Mouse (Mus musculus) cerebellum, postnatal 14 days (tissue): ENCODE results near the gene Tle6.
A peak's percentile ranks its signal among the peaks of the same experiment; 100 is the strongest.

Experiments
- DNase-seq, 2 experiments: peaks; one replicate each; pipeline ENCODE4 v3.0.0; 2021; ENCODE audit warnings: mixed read lengths in 2 of 2

The Tle6 gene

GRCm38 (mm10) chr10:81560719-81561459 lies 40.0 kb downstream of the Tle6 start:
- no peak for DNase-seq

DNA sequence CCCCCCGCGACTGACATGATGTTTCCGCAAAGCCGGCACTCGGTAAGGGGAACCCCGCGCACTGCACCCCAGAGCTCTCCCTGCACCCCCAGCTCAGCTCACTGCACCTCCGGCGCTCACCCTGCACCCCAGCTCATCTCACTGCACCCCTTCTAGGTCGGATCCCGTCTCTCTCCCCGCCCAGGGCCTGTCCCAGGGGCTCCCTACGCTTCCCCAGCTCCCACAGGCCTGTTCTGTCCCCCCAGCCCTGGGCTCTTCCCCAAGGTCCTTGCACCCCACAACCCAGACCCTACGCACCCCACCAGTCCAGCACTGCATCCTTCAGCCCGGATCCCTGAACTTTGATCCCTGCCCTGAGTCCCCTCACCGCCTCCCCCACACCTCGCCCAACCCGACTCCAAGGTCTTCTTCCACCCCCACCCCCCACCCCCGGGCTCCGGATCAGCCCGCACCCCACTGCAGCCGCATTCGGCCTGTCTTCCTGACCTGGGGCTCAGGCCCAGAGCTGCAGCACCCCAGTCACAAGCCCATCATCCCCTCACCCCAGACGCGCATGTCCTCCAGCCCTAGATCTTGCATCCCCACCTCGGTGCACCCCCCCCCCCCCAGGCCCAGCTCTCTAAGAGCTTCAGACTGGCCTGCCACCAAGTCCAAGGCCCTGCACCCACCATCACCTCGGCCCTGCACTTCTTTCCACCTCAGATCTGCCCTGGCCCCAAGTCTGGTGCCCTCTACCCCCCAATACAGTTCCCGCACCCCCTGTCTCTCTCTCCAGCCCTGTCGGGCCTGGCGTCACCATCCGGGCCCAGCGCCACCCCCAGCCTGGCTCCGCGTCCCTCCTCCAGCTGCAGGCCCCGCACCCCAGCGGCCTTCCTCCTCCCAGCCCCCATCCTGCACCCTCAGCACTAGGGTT lies 41.0 kb downstream of the Tle6 start:
- DNase-seq = peak; percentile 76 to 82

GRCm38 (mm10) chr10:81559163-81559626 lies 41.7 kb downstream of the Tle6 start, which contains the start of gene Aes:
Gene Aes, plus strand, starts transcription at chr10:81559488.
- DNase-seq = peak; percentile 85 to 89

DNA sequence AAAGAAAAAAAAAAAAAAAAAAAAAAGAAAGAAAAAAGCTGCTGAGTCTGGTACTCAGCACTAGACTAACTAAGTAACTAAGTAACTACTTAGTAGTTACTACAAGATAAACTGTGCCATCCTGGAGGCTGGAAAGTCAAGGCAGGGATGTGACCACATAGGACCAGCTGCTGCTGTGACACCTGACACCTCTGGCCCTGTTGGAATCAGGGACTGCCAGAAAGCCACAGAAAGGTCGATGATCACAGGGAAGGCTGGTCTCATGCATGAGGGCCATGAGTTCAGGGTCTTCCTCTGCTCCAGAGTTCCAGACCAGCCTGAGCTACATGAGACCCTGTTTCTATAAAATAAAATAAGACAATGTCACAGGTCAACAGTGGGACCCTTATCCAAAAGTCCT lies 43.4 kb downstream of the Tle6 start:
- no peak for DNase-seq

GRCm38 (mm10) chr10:81556282-81556681 lies 44.6 kb downstream of the Tle6 start:
- DNase-seq = peak in 1 of 2 experiments; percentile 70

DNA sequence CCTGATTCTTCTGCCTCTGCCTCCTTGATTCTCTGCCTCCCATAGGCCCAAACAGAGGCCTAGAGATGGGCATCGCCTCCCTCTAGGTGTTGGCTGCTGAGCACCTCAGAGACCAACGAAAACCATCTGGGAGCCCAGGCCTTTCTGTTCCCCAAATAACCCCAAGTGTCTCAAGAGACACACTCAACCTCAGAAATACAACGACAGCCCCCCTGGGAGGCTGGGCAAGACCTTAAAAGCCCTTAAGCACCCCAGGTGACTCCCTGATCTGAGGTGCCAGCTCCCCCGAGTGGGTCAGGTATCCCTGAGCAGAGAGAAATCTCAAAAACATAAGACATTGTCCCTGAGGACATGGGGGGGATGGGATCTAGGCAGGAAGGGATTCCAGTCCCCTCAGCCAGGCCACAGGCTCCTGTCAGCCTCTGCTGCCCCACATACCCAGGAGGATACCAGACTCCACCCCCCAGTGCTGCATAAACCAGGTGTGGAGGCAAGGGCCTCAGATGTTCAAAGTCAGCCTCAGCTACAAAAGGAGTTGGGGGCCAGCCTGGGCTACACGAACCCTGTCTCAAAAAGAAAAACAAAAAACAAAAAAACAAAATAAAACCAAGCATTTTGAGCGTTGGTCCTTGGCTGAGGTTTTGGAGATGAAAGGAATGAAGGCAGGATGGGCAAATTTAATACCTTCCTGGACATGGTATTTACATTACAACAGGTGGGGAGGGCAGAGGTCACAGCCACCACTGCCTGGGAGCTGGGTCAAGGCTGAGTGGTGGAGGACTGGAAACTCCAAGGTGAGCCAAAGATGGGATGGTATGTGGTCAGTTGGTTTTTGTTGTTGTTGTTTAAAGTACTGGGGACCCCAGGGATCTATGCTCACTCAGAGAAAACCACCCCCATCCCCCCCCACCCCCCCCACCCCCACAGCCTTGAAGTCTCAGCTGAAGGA lies 46.8 kb downstream of the Tle6 start:
- no peak for DNase-seq

- DNase-seq = peak in 1 of 2 experiments; percentile 80
Measured at GRCm38 (mm10) chr10:81553232-81553631, 47.6 kb downstream of the Tle6 start.

GRCm38 (mm10) chr10:81551597-81552102 lies 49.2 kb downstream of the Tle6 start:
- DNase-seq = peak; percentile 86 to 93

- peak; percentile 72 to 86 for DNase-seq
Measured at GRCm38 (mm10) chr10:81550257-81550656, 50.6 kb downstream of the Tle6 start.

- no peak for DNase-seq
Measured at GRCm38 (mm10) chr10:81548944-81549343, 51.9 kb downstream of the Tle6 start.

DNA sequence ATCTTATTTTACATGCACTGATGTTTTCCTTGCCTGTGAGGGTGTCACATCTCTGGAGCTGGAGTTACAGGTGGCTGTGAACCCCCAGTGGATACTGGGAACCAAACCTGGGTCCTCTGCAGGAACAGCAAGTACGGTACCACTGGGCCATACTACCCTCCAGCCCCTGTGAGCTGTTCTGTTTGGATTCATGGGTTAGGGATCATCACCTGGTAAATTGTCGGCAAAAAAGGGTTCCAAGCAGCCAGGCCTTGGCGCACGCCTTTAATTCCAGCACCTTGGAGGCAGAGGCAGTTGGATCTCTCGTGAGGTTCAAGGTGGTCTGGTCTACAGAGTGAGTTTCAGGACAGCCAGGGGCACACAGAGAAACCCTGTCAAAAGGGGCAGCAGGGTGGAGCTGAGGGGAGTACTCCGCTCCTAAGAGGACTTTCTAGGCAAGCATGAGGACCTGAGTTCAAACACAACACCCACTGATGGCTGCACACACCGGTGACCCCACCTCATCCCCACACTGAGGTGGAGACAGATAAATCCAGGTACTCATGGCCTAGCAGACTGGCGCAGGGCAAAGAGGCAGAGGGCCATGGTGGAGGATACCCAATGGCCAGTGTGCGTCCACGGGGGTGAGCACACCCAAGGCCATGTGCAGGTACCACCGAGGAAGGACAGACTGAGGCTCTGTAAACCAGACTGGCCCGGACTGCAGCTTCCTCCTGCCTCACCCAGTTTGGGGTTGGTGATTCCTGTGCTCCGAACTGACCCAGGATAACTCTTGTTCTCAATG lies 53.9 kb downstream of the Tle6 start:
- DNase-seq = no peak

GRCm38 (mm10) chr10:81546332-81546731 lies 54.5 kb downstream of the Tle6 start:
- DNase-seq = no peak

DNA sequence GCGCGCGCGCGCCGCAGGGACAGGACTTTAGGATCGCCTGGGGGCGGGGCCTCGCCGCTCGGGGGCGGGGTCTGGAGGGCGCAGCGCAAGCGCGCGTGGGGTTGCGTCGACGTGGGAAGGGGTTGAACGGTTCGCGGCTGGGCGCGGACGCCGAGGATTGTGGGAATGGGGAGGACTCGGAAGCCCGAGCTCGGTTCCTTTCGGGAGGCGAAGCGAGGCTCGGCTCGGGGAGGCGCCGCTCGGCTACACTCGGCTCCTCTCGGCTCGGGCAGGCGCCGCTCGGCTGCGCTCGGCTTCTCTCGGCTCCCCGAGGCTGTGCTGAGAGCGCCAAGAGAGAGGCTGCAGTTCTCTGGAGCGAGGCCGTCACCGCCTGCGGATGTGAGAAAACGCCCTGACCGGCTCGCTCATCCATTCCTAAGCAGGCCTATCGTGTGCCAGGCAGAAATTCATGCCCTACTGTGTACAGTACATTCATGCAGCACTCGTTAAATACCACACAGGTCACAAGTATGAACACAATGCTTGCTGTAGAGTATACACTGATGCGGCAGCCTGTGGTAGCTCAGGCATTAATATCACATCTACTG lies 55.6 kb downstream of the Tle6 start, which contains the start of gene Gna11:
Gene Gna11 (minus strand): TSS at position 30 of the 587 bp plus-strand sequence.
- DNase-seq = peak; percentile 100

DNA sequence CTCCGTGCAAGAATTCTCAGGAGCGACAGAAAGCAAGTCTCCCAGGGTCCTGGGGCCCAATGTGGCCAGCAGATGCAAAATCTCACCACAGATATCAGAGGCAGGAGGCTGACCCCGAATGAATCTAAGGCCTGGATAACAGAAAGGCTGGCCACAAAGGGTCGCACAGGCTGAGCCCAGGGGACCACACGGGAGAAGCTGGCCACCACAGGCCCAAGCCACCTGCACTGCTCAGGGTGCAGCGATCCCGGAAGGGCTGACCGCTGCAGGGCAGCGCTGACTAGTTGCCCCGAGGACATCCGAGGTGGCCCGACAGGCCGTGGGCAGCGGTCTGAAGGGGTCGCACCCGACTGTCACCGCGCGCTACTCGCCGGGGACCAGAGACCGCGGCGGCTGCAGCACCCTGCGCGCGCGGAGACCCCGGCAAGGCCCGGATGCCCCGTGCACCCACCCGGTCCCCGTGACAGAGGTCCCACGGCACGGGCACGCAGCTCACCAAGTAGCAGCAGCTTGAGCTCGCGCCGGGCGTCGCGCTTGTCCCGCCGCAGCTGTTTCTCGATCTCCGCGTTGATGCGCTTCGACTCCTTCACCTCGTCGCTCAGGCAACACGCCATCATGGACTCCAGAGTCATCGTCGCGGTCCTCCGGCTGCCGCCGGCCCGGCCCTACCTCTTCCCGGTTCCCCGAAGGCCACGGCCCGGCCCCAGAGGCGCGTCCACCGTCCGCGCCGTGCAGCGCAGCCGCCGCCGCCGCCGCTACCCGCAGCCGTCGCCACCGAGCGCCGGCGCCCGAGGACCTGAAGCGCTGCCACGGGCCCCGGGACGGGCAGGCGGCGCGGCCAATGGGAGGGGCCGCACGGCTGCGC lies 56.3 kb downstream of the Tle6 start:
- DNase-seq = no peak

DNA sequence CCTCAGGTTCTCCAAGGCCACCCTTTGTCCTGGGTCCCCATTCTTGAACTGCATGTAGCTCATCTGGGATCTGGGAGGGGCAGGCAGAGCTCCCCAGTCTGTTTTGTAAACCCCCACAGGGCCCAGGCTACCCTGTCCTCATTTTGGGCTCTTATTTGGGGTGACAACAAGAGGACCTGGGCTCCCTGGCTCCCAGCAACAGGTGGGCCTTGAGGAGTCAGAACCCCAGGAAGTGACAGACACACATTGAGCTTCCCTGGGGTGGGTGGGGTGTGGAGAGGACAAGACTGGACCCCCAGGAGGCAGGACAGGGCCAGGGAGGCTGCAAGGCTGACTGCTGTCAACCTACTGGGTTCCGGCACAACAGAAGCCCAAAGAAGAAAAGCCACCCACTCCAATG lies 57.2 kb downstream of the Tle6 start:
- peak in 1 of 2 experiments; percentile 49 for DNase-seq

DNA sequence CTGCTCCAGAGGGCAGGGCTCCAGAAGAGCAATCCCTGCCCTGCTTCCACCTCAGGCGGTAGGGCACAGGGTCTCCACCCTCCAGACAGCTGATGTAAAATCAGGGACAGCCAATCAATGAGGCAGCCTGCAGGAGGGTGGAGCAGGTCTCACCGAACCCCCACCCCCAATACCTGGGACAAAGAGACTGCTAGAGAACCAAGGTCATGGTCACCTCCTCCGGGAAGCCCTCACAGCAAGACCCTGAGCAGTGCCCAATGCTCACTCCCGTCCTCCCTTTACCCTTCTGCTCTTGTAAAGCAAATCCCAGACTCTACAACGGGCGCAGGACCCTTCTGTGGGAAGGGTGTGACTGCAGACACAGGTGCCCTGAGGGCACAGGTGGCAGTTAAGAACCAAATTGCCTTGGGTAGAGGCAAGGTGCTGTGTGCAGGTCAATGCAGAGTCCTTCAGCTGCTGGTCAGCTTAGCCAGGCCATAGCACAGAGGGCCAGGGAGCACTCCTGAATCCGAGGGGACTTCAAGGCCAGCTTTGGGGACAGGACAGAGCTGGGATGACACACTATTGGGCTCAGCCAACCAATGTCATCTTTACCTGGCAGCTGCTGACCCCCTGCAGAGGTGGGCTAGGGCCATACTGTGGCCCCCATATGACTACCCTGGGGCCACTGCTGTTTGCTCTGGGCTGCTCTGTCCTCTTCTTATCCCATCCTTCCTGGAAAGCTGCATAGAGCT lies 58.0 kb downstream of the Tle6 start:
- DNase-seq = no peak

DNA sequence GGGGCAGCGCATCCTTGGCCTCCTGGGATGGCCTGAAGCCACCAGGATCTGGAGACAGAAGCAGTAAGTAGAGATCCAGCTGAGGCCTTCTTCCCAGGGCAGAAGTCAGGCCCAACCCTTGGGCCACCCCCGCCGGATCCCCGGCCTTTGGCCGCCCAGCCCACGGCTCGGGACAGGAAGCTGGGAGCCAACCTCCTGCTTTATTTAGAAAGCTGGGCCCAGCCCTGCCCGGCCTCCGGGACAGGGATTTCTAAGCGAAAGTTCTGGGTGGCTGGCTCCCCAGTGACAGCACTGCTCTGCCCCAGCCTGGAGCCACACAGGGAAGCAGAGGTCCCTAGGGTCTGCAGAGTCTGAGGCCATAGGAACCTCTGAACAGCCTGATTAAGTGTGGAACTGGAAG lies 59.1 kb downstream of the Tle6 start:
- DNase-seq = no peak

GRCm38 (mm10) chr10:81541363-81541762 lies 59.5 kb downstream of the Tle6 start:
- DNase-seq = no peak
